Mouse (Mus musculus): ENCODE data around the gene Ss18l2.

GRCm38 (mm10) chr9:121669348-121669791, 40.8 kb upstream of the Ss18l2 start:
- TF ChIP-seq UBTF (IDR thresholded peaks at IDR 0.05; ENCODE audit: low read depth, low read length), result no peak; the same call in 1 of the 2 replicates
- TF ChIP-seq MAFK (IDR thresholded peaks at IDR 0.05; ENCODE audit: insufficient replicate concordance, low read length), result no peak
- no peak for TF ChIP-seq PAX5 (IDR thresholded peaks at IDR 0.05; ENCODE audit: low read length)

Measured in CH12.LX (cell line).